ENCODE assay signal across 8 mouse cellular contexts in the genomic region with DNA sequence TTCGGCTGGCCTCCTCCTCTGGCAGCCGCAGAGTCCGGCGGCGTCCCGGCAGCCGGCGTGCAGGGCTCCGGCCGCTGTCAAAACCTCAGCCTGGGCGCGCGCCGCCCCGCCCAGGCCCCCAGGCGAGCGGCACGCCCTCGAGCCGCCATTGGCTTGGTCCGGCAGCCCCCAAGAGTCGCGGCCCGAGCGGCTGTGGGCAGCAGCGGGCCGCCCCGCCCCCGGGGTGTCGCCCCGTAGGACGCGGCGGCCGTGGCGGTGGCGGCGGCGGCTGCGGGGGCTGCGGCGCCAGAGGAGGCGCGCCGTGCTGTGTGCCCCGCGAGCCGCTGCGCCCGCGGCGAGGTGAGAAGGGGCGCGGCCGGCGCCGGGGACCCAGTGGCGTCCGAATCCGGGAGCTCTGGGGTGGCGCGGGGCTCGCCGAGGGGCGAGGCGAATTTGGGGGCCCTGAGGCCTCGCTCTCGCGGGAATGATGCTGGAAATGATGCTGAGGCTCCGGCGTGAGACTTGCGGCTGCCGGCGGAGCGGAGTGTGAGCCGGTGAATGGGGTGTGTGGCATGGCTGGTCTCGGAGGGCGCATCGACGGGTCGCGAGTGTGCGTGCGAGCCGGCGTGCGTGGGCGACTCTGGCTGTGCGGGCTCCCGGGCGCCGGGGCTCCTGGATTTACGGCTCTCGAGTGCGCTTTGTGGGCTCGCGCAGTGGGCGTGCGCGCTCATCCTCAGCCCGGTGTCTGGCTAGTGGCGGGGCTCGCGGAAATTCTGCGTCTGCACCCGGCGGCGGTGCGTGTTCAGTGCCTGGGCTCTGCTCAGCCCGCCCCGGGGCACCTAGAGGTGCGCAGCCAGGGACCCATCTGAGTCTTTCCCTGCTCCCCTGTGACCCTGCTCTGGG. TPM values are rescaled to one million over a fixed set of nuclear protein-coding genes. Genes with fewer than 3 reads are reported as not detected.
A peak's percentile ranks its signal among the peaks of the same experiment; 100 is the strongest.
DNase-seq lines count a peak whose midpoint lies in the region; ATAC-seq and TF ChIP-seq lines count a peak whose summit lies in the region.

A gene (plus strand): TSS at position 236 of the 882 bp plus-strand sequence.

- no peak within 1 kb of the TSS for H3K27ac ChIP-seq in forebrain, embryonic 13.5 days
- no peak within 1 kb of the TSS for H3K27ac ChIP-seq in heart, embryonic 16.5 days (ENCODE audit: low read length)
- no peak within 1 kb of the TSS for H3K27ac ChIP-seq in liver, embryonic 15.5 days (replicated peaks)
- H3K27ac ChIP-seq in neural tube, embryonic 13.5 days (replicated peaks), result no peak within 1 kb of the TSS

- H3K4me3 ChIP-seq in C2C12 (ENCODE audit: insufficient read depth, poor library complexity, severe bottlenecking), result peak within 1 kb of the TSS; percentile 30
- peak within 1 kb of the TSS; percentile 68 for H3K4me3 ChIP-seq in forebrain, embryonic 13.5 days
- H3K4me3 ChIP-seq in heart, embryonic 16.5 days (ENCODE audit: low read length), result peak within 1 kb of the TSS; percentile 66
- H3K4me3 ChIP-seq in liver, embryonic 15.5 days (replicated peaks), result peak within 1 kb of the TSS; percentile 57
- H3K4me3 ChIP-seq in neural tube, embryonic 13.5 days, result peak within 1 kb of the TSS; percentile 64

- peaks cover 18% of the 10 kb centered on the region for H3K4me1 ChIP-seq in forebrain, embryonic 13.5 days
- peaks cover 9% of the 10 kb centered on the region; the same call in 1 of the 2 replicates for H3K4me1 ChIP-seq in heart, embryonic 16.5 days (ENCODE audit: control insufficient read depth, insufficient read depth, low read length)
- peaks cover 16% of the 10 kb centered on the region for H3K4me1 ChIP-seq in liver, embryonic 15.5 days (replicated peaks)
- H3K4me1 ChIP-seq in neural tube, embryonic 13.5 days (replicated peaks), result peaks cover 12% of the 10 kb centered on the region

- peak; percentile 75 for ATAC-seq in forebrain, embryonic 13.5 days
- peak; percentile 91 for ATAC-seq in heart, embryonic 16.5 days (replicated peaks; ENCODE audit: extremely low read depth, insufficient read depth, low FRiP score)
- peak; percentile 80 for ATAC-seq in liver, embryonic 15.5 days (ENCODE audit: insufficient read depth)
- ATAC-seq in neural tube, embryonic 13.5 days (ENCODE audit: low read depth), result peak; percentile 90
- no peak for ATAC-seq in monocyte, adult 5-6 weeks (replicated peaks; ENCODE audit: insufficient number of reproducible peaks, low FRiP score, low TSS enrichment, poor library complexity, severe bottlenecking)

- no peak for TF ChIP-seq CTCF in C2C12 (IDR thresholded peaks at IDR 0.05; ENCODE audit: control insufficient read depth, insufficient read depth, insufficient read length)

- peak within 1 kb of the TSS; percentile 70 for H3K9ac ChIP-seq in forebrain, embryonic 13.5 days
- H3K9ac ChIP-seq in heart, embryonic 16.5 days (ENCODE audit: low read length), result peak within 1 kb of the TSS; percentile 62
- no peak within 1 kb of the TSS for H3K9ac ChIP-seq in liver, embryonic 15.5 days
- peak within 1 kb of the TSS; percentile 81 for H3K9ac ChIP-seq in neural tube, embryonic 13.5 days

- under 1% methylated on average over 98 of the region's 112 CpGs for WGBS in forebrain, embryonic 13.5 days
- WGBS in heart, embryonic 16.5 days, result 1% methylated on average over 94 of the region's 112 CpGs
- WGBS in liver, embryonic 15.5 days (ENCODE audit: insufficient replicate concordance), result under 1% methylated on average over 106 of the region's 112 CpGs
- WGBS in neural tube, embryonic 13.5 days, result 0% methylated on average over 106 of the region's 112 CpGs

- H3K79me3 ChIP-seq in C2C12 (ENCODE audit: low read depth), result no peaks in the 10 kb centered on the region

- H3K79me2 ChIP-seq in C2C12 (ENCODE audit: control insufficient read depth, insufficient read depth), result no peaks in the 10 kb centered on the region

- peak within 1 kb of the TSS; percentile 18 for H3ac ChIP-seq in C2C12 (ENCODE audit: control insufficient read depth, insufficient read length, low read depth)

- peaks cover 3% of the 10 kb centered on the region for H3K27me3 ChIP-seq in C2C12 (ENCODE audit: control insufficient read depth, insufficient read depth, insufficient read length)
- peaks cover 69% of the 10 kb centered on the region for H3K27me3 ChIP-seq in forebrain, embryonic 13.5 days
- peaks cover 64% of the 10 kb centered on the region for H3K27me3 ChIP-seq in heart, embryonic 16.5 days (ENCODE audit: control insufficient read depth, insufficient read depth, low read length)
- H3K27me3 ChIP-seq in liver, embryonic 15.5 days, result peaks cover 77% of the 10 kb centered on the region
- H3K27me3 ChIP-seq in neural tube, embryonic 13.5 days, result peaks cover 73% of the 10 kb centered on the region

- DNase-seq in adrenal gland, adult 18-20 months (ENCODE audit: low spot score in 2 of 2), result peak; percentile 65 to 69
- peak; percentile 93 for DNase-seq in kidney, postnatal 14 days

- no peaks in the 10 kb centered on the region for H3K9me3 ChIP-seq in forebrain, embryonic 13.5 days (replicated peaks)
- H3K9me3 ChIP-seq in heart, embryonic 16.5 days (replicated peaks; ENCODE audit: control insufficient read depth, low read length), result no peaks in the 10 kb centered on the region
- H3K9me3 ChIP-seq in liver, embryonic 15.5 days (replicated peaks), result no peaks in the 10 kb centered on the region
- H3K9me3 ChIP-seq in neural tube, embryonic 13.5 days, result no peaks in the 10 kb centered on the region

- no peaks in the 10 kb centered on the region for H3K36me3 ChIP-seq in C2C12 (ENCODE audit: control insufficient read depth, insufficient read depth)
- H3K36me3 ChIP-seq in forebrain, embryonic 13.5 days (ENCODE audit: poor library complexity, severe bottlenecking), result no peaks in the 10 kb centered on the region
- H3K36me3 ChIP-seq in heart, embryonic 16.5 days (ENCODE audit: control insufficient read depth, insufficient read depth), result no peaks in the 10 kb centered on the region
- no peaks in the 10 kb centered on the region for H3K36me3 ChIP-seq in liver, embryonic 15.5 days (replicated peaks)
- H3K36me3 ChIP-seq in neural tube, embryonic 13.5 days, result no peaks in the 10 kb centered on the region

- H3K4me2 ChIP-seq in forebrain, embryonic 13.5 days, result peak within 1 kb of the TSS; percentile 96
- peak within 1 kb of the TSS; percentile 78 for H3K4me2 ChIP-seq in heart, embryonic 16.5 days (ENCODE audit: low read depth, low read length)
- H3K4me2 ChIP-seq in liver, embryonic 15.5 days, result peak within 1 kb of the TSS; percentile 78
- H3K4me2 ChIP-seq in neural tube, embryonic 13.5 days, result peak within 1 kb of the TSS; percentile 93

TF ChIP-seq in C2C12, 6 proteins besides CTCF, POLR2A, EP300 and RAD21:
- TF ChIP-seq MAX (IDR thresholded peaks at IDR 0.05) (peak; percentile 45), USF1 (IDR thresholded peaks at IDR 0.05; ENCODE audit: low read depth) (no peak)
TF ChIP-seq in C2C12: peak in this region for 1.

RNA-seq across cellular contexts. Expression of the gene that starts here (rescaled TPM):
- 0.40 TPM for polyA plus RNA-seq in C2C12 (2012; fragmentation: generic; extraction: Trizol)
- 1 to 10 TPM in 1 of 2 experiments, under 1 TPM in 1; 0.23 to 1.1 TPM for total RNA-seq in adrenal gland, adult 18-20 months (2021)
- 0.75 and 0.84 TPM in 2 replicates for polyA plus RNA-seq in forebrain, embryonic 13.5 days (2015; fragmentation: Nextera tagmentation; extraction: Ambion mirVana)
- 0.16 and 0.47 TPM in 2 replicates for polyA plus RNA-seq in heart, embryonic 16.5 days (2015; fragmentation: Nextera tagmentation; extraction: Ambion mirVana)
- polyA plus RNA-seq in liver, embryonic 15.5 days (2015; fragmentation: Nextera tagmentation; extraction: Ambion mirVana), result 0.14 and 0.38 TPM in 2 replicates
- polyA plus RNA-seq in neural tube, embryonic 13.5 days (2015; fragmentation: Nextera tagmentation; extraction: Ambion mirVana), result 2.7 and 3.7 TPM in 2 replicates
- total RNA-seq in monocyte, adult 5-6 weeks (2017), result 0.19 TPM in 1 of 3 replicates, not detected in the others

Comparison
In these comparisons a context has a peak if more than half of its experiments do, and no peak if none do; other contexts are left out.
1. Peak in ATAC-seq, H3K4me3 ChIP-seq, H3K9ac ChIP-seq and H3K4me2 ChIP-seq in forebrain, embryonic 13.5 days; RNA of the gene not detected or under 1 TPM.
2. Peak in ATAC-seq, H3K4me3 ChIP-seq, H3K9ac ChIP-seq and H3K4me2 ChIP-seq in heart, embryonic 16.5 days; RNA of the gene not detected or under 1 TPM.
3. Peak in ATAC-seq, H3K4me3 ChIP-seq and H3K4me2 ChIP-seq in liver, embryonic 15.5 days; RNA of the gene not detected or under 1 TPM.